Mouse (Mus musculus) lung, embryonic 15.5 days (tissue): ENCODE data around the gene Lsm8. TPM values are rescaled to one million over a fixed set of nuclear protein-coding genes. Genes with fewer than 3 reads are reported as not detected.

Source experiments
- ATAC-seq: fragments of 200-750 bp; cut with Nextera tagmentation; 2 replicates; pipeline ENCODE4 v1.8.0; 2017; ENCODE audit warnings: moderate number of reproducible peaks, borderline replicate concordance; ENCODE audit not compliant: low FRiP score, low TSS enrichment; ENCODE audit errors: extremely low read depth
- H3K27ac ChIP-seq: fragments of 300-500 bp; sonication (generic); 2 replicates; pipeline ENCODE4 v1.5.1; 2015; ENCODE audit warnings: moderate library complexity, mild to moderate bottlenecking, inconsistent platforms
- H3K27me3 ChIP-seq: fragments of 300-500 bp; sonication (generic); 2 replicates; pipeline ENCODE4 v1.6.1; 2015; ENCODE audit warnings: inconsistent platforms
- H3K36me3 ChIP-seq: fragments of 300-500 bp; sonication (generic); 2 replicates; pipeline ENCODE4 v1.6.1; 2015; ENCODE audit warnings: inconsistent platforms
- H3K4me1 ChIP-seq: fragments of 300-500 bp; sonication (generic); 2 replicates; pipeline ENCODE4 v1.6.1; 2015; ENCODE audit warnings: inconsistent platforms
- H3K4me2 ChIP-seq: fragments of 300-500 bp; sonication (generic); 2 replicates; pipeline ENCODE4 v1.6.1; 2015; ENCODE audit warnings: inconsistent platforms, mild to moderate bottlenecking, moderate library complexity
- H3K4me3 ChIP-seq: fragments of 300-500 bp; sonication (generic); 2 replicates; pipeline ENCODE4 v1.5.1; 2015; ENCODE audit warnings: mild to moderate bottlenecking, inconsistent platforms
- H3K9ac ChIP-seq: fragments of 300-500 bp; sonication (generic); 2 replicates; pipeline ENCODE4 v1.6.1; 2015; ENCODE audit warnings: inconsistent platforms
- H3K9me3 ChIP-seq: fragments of 300-500 bp; sonication (generic); 2 replicates; pipeline ENCODE4 v1.6.1; 2016; ENCODE audit warnings: inconsistent platforms
- WGBS: fragments of 180-500 bp; shearing (Covaris S2); methylation state at CpG from one replicate; pipeline ENCODE4 v1.1.7; 2015; 5-methylcytosine and 5-hydroxymethylcytosine counted together
- polyA plus RNA-seq: library from polyadenylated mRNA; unstranded; fragments of >200 nt; fragmentation: Nextera tagmentation; extraction: Ambion mirVana; gene quantifications from 2 replicates; pipeline ENCODE4 v1.2.1, GENCODE M21; 2015

Gene Lsm8
- polyA plus RNA-seq, 1 experiment from 2014 or later, result 202 TPM

DNA sequence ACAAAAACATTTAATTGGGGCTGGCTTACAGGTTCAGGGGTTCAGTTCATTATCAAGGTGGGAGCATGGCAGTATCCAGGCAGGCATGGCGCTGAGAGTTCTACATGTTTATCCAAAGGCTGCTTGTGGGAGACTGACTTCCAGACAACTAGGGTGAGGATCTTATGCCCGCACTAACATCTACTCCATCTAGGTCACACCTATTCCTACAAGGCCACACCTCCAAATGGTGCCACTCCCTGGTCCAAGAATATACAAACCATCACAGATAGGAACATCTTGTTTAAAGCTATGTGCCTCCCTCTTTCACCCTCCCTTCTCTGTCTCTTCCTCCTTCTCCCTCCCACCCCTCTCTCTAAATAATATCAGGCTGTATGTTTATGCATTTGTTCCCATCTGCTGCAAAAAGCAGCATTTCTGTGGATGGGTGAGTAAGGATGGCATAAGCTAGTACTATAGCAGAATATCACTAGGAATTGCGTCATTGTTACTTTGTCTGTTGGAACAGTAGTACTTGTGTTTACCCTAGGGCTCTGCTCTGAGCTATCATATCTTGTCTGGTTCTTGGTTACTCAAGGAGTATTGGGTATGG is 8.2 kb downstream of the Lsm8 start:
- no peak overlapping the region for H3K9ac ChIP-seq
- no peak overlapping the region for H3K4me2 ChIP-seq
- H3K36me3 ChIP-seq, result peaks cover 52% of the 10 kb centered on the region
- H3K4me1 ChIP-seq, result no peaks in the 10 kb centered on the region
- WGBS, result 94% methylated on average over 3 of the region's 3 CpGs
- no peaks in the 10 kb centered on the region for H3K27me3 ChIP-seq
- H3K4me3 ChIP-seq, result no peak overlapping the region
- no peak; the same call in 1 of the 2 replicates for ATAC-seq
- H3K9me3 ChIP-seq, result no peaks in the 10 kb centered on the region
- no peak overlapping the region for H3K27ac ChIP-seq

DNA sequence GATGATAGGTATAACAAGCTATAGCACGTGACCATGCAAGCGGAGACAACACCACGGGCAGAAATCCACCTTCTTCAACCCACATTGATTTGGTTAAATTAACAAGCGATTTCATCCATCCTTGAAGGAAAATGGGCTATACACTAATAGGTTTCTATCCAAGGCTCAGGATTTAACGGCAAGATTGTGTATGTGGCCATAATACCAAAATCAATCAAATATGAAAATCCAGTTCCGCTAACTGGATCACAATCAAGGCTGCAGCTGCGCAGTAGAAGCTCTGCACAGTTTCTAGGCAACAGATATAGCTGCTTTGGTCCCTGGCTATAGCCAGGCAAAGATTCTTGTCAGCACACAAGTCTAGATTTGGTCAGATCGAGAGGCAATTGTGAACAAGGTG is 17.6 kb downstream of the Lsm8 start, which contains the start of gene Ankrd7:
TSS of gene Ankrd7 (plus strand) at position 301 of the 400 bp plus-strand sequence.
- Histone ChIP-seq H3K9ac (no peak within 1 kb of the TSS), H3K27ac (no peak within 1 kb of the TSS), H3K36me3 (no peaks in the 10 kb centered on the region), H3K4me3 (no peak within 1 kb of the TSS), H3K4me2 (no peak within 1 kb of the TSS), H3K4me1 (no peaks in the 10 kb centered on the region), H3K9me3 (no peaks in the 10 kb centered on the region), H3K27me3 (no peaks in the 10 kb centered on the region)
- no peak for ATAC-seq
- WGBS, result 91% methylated on average over 8 of the region's 8 CpGs

DNA sequence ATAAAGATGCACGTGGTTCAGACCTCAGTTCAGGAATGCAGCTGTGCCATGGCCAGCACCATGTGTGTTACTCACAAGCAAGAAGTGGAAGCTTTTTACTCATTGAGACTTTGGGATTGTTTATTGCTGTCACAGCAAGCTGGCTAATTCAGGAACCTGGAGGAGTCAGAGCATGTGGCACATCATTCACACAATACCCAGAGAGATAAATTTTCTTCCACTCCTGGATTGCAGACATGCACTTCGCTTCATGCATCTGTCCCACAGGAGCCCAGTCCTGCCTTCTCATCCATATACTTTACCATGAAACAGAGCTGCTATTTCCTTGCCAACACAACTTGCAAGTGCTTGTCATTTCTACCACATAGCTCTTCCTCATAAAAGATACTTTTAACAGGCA is 40.7 kb downstream of the Lsm8 start:
- H3K4me2 ChIP-seq, result no peak overlapping the region
- no peaks in the 10 kb centered on the region for H3K4me1 ChIP-seq
- no peak overlapping the region for H3K4me3 ChIP-seq
- no peak for ATAC-seq
- no peaks in the 10 kb centered on the region for H3K27me3 ChIP-seq
- H3K9me3 ChIP-seq, result no peaks in the 10 kb centered on the region
- no peak overlapping the region for H3K9ac ChIP-seq
- H3K36me3 ChIP-seq, result no peaks in the 10 kb centered on the region
- WGBS, result 63% methylated on average over 2 of the region's 2 CpGs
- H3K27ac ChIP-seq, result no peak overlapping the region

DNA sequence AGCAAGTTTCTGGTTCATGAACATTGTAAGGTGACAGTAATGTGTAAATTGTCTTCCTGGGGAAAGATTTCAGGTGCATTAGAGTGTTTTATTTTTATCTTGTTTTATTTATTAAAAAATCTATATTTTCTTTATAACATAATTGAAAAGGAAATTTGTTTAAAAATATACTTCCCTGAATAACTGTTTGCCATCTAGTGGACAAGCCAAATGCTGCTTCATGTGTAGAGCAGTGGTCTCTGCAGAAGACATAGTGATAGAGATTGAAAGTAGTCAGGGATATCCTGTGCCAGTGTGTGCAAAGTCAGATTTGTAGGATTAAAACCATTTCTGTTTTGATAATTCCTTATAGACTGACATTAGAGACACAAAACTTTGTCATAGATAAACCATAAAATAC is 45.8 kb downstream of the Lsm8 start:
- Histone ChIP-seq H3K27me3 (no peaks in the 10 kb centered on the region), H3K36me3 (no peaks in the 10 kb centered on the region), H3K9me3 (no peaks in the 10 kb centered on the region), H3K27ac (no peak overlapping the region), H3K4me2 (no peak overlapping the region), H3K9ac (no peak overlapping the region), H3K4me3 (no peak overlapping the region), H3K4me1 (no peaks in the 10 kb centered on the region)
- ATAC-seq, result no peak

Other genes starting within 250 kb of the Lsm8 start
- 0.25 and 0.40 TPM in 2 replicates for gene Ankrd7, start 17.7 kb downstream of the Lsm8 start, polyA plus RNA-seq